Mouse (Mus musculus): ENCODE results near the gene Ncoa7.

GRCm38 (mm10) chr10:30810967-30811293 is 7.8 kb upstream of the Ncoa7 start:
- TF ChIP-seq POLR2A (IDR thresholded peaks at IDR 0.05; ENCODE audit: insufficient read depth, low read depth, low read length), result peak; percentile 54; the same call in 1 of the 2 replicates
- peak; percentile 75; the same call in 1 of the 2 replicates for TF ChIP-seq EP300 (IDR thresholded peaks at IDR 0.05; ENCODE audit: insufficient read depth, low read depth, low read length)
- peak; percentile 91 for TF ChIP-seq CTCF (IDR thresholded peaks at IDR 0.05)

Measured in heart, adult 2 months (tissue).